In genomic region chr11:88841406-88841805, GRCm38 (mm10) we compare ENCODE assay signal across 9 mouse cellular contexts. TPM values are rescaled to one million over a fixed set of nuclear protein-coding genes. Genes with fewer than 3 reads are reported as not detected.
DNase-seq lines count a peak whose midpoint lies in the region; ATAC-seq lines count a peak whose summit lies in the region.
"Had no signal": no experiment of that assay in that cellular context is flagged by ENCODE, and none has a peak within 500 bp of the region (broad histone marks: within the 10 kb centered on the region; RNA-seq: fewer than 3 reads in every experiment).

No protein-coding gene starts in this region.

- ATAC-seq in embryonic facial prominence, embryonic 14.5 days (ENCODE audit: low read depth): peak; percentile 65
- peak; percentile 66 for ATAC-seq in intestine, embryonic 16.5 days

- WGBS in embryonic facial prominence, embryonic 14.5 days: 66% methylated on average over 6 of the region's 6 CpGs
- WGBS in embryonic facial prominence, embryonic 10.5 days: 91% methylated on average over 6 of the region's 6 CpGs
- 54% methylated on average over 6 of the region's 6 CpGs for WGBS in intestine, embryonic 16.5 days

- H3K4me1 ChIP-seq in embryonic facial prominence, embryonic 14.5 days (ENCODE audit: control insufficient read depth, insufficient read depth, low read length): no peaks in the 10 kb centered on the region
- peaks cover 15% of the 10 kb centered on the region for H3K4me1 ChIP-seq in embryonic facial prominence, embryonic 10.5 days
- H3K4me1 ChIP-seq in intestine, embryonic 16.5 days (ENCODE audit: control insufficient read depth, insufficient read depth, low read length): peaks cover 7% of the 10 kb centered on the region; the same call in 1 of the 2 replicates

- no peak overlapping the region for H3K27ac ChIP-seq in embryonic facial prominence, embryonic 14.5 days (replicated peaks; ENCODE audit: low read depth, low read length)
- H3K27ac ChIP-seq in embryonic facial prominence, embryonic 10.5 days (replicated peaks): no peak overlapping the region
- H3K27ac ChIP-seq in intestine, embryonic 16.5 days (ENCODE audit: low read length): no peak overlapping the region

- H3K36me3 ChIP-seq in embryonic facial prominence, embryonic 14.5 days (ENCODE audit: control insufficient read depth, insufficient read depth, low read length): peaks cover 52% of the 10 kb centered on the region
- peaks cover 76% of the 10 kb centered on the region for H3K36me3 ChIP-seq in embryonic facial prominence, embryonic 10.5 days (replicated peaks)
- H3K36me3 ChIP-seq in intestine, embryonic 16.5 days (ENCODE audit: control insufficient read depth, insufficient read depth, low read length): peaks cover 23% of the 10 kb centered on the region

- no peaks in the 10 kb centered on the region for H3K9me3 ChIP-seq in embryonic facial prominence, embryonic 14.5 days (ENCODE audit: control insufficient read depth, low read length)
- no peaks in the 10 kb centered on the region for H3K9me3 ChIP-seq in embryonic facial prominence, embryonic 10.5 days
- H3K9me3 ChIP-seq in intestine, embryonic 16.5 days (ENCODE audit: control insufficient read depth, low read length): no peaks in the 10 kb centered on the region

- H3K4me3 ChIP-seq in embryonic facial prominence, embryonic 14.5 days (ENCODE audit: low read depth, low read length): no peak overlapping the region
- H3K4me3 ChIP-seq in embryonic facial prominence, embryonic 10.5 days: no peak overlapping the region
- no peak overlapping the region for H3K4me3 ChIP-seq in intestine, embryonic 16.5 days (ENCODE audit: low read length)

- no peaks in the 10 kb centered on the region for H3K27me3 ChIP-seq in embryonic facial prominence, embryonic 14.5 days (replicated peaks; ENCODE audit: control insufficient read depth, insufficient read depth, low read length)
- no peaks in the 10 kb centered on the region for H3K27me3 ChIP-seq in embryonic facial prominence, embryonic 10.5 days (replicated peaks; ENCODE audit: low read depth, poor library complexity, severe bottlenecking)
- no peaks in the 10 kb centered on the region for H3K27me3 ChIP-seq in intestine, embryonic 16.5 days (replicated peaks; ENCODE audit: control insufficient read depth, insufficient read depth, low read length)

- no peak overlapping the region for H3K9ac ChIP-seq in embryonic facial prominence, embryonic 14.5 days (ENCODE audit: low read depth, low read length)
- H3K9ac ChIP-seq in intestine, embryonic 16.5 days (ENCODE audit: low read depth, low read length): no peak overlapping the region

- H3K4me2 ChIP-seq in embryonic facial prominence, embryonic 14.5 days (ENCODE audit: low read depth, low read length): no peak overlapping the region
- no peak overlapping the region for H3K4me2 ChIP-seq in intestine, embryonic 16.5 days (ENCODE audit: low read depth, low read length)

- DNase-seq in embryonic facial prominence, embryonic 14.5 days (ENCODE audit: low spot score): peak; percentile 52
- DNase-seq in embryonic facial prominence, embryonic 10.5 days (ENCODE audit: low spot score): no peak
- peak; percentile 19 for DNase-seq in right cerebral cortex, postnatal 25 days
- DNase-seq in right cerebral cortex, postnatal 14 days: no peak
- no peak for DNase-seq in urinary bladder, postnatal 10 days (ENCODE audit: low spot score)
- DNase-seq in layer of hippocampus, postnatal 36 days: no peak
- DNase-seq in layer of hippocampus, adult 9-10 months (ENCODE audit: low spot score): no peak
- DNase-seq: cerebellum, adult 11 months had no signal

RNA-seq across cellular contexts. Expression of gene Akap1, which starts 23.0 kb away (rescaled TPM):
- 22.2 and 28.2 TPM in 2 replicates for polyA plus RNA-seq in embryonic facial prominence, embryonic 14.5 days (2014; fragmentation: Nextera tagmentation; extraction: Ambion mirVana)
- 16.9 and 17.1 TPM in 2 replicates for polyA plus RNA-seq in embryonic facial prominence, embryonic 10.5 days (2016; fragmentation: Nextera tagmentation; extraction: Ambion mirVana)
- polyA plus RNA-seq in intestine, embryonic 16.5 days (2015; fragmentation: Nextera tagmentation; extraction: Ambion mirVana): 27.5 and 28.7 TPM in 2 replicates
- total RNA-seq in layer of hippocampus, postnatal 36 days (2021): 10 to 100 TPM; 38.1 to 40.0 TPM

Comparison
In these comparisons a context has a peak if more than half of its experiments do, and no peak if none do; other contexts are left out.
1. DNase-seq: peak in embryonic facial prominence, embryonic 14.5 days (single experiment) and right cerebral cortex, postnatal 25 days (single experiment); none in embryonic facial prominence, embryonic 10.5 days (single experiment), right cerebral cortex, postnatal 14 days (single experiment), urinary bladder, postnatal 10 days (single experiment), layer of hippocampus, postnatal 36 days (0 of 2) and layer of hippocampus, adult 9-10 months (single experiment).